Mouse (Mus musculus): ENCODE measurements around the gene Dnah5. TPM values are rescaled to one million over a fixed set of nuclear protein-coding genes. Genes with fewer than 3 reads are reported as not detected.
"Not testable (repeated sequence)": the region's sequence is repeated elsewhere in the genome, so short reads cannot be mapped to it uniquely, and the experiment has no call there.

The Dnah5 gene
- polyA plus RNA-seq, 1 experiment: 0.73 TPM

DNA sequence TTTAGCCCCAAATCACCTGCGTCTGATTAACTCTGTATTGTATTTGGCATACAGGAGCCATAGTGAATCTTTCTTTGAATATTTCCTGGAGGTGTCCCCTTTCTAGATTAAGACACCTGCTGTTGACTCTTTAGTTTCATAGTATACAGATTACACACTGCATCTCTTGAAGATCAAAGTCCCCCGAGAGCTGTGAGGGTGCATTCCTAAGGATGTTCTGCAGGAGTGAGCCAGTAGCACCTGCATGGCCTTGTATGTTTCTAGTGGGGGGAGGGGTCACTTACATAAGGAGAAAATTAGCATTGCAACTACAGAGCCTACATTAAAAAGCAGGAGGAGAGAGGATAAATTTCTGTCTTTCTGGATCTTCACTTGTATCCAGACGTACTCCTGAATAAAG lies 201.1 kb downstream of the Dnah5 start:
- Histone ChIP-seq H3K4me1 (ENCODE audit: control insufficient read depth, insufficient read depth, low read length) (no peaks in the 10 kb centered on the region), H3K27ac (ENCODE audit: insufficient read depth, low read length) (no peak overlapping the region), H3K4me3 (ENCODE audit: insufficient read depth, low read length) (no peak overlapping the region)
- TF ChIP-seq CTCF (IDR thresholded peaks at IDR 0.05; ENCODE audit: extremely low read depth, insufficient read depth, low read length) (no peak), POLR2A (IDR thresholded peaks at IDR 0.05; ENCODE audit: extremely low read depth, insufficient read depth, low read length) (no peak)

DNA sequence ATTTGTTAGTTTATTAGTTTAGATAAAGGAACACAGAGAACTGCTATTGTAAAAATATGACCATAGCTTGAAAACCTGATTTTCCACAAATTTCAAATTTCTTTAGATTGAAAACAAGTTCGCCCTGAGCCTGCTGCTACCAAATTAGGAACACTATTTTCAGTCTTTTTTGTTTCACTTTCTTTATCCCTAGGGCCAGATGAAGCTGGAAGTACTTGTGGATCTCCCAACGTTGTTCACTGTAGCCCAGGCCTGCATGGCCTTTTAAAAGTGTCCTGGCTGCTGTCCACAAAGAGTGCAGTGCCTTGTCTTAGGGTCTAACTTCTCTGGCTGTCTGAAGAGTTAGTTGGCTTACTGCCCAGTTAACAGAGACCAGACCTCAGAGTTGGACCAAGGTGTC lies 201.6 kb downstream of the Dnah5 start:
- Histone ChIP-seq H3K4me3 (ENCODE audit: insufficient read depth, low read length) (no peak overlapping the region), H3K4me1 (ENCODE audit: control insufficient read depth, insufficient read depth, low read length) (no peaks in the 10 kb centered on the region), H3K27ac (ENCODE audit: insufficient read depth, low read length) (no peak overlapping the region)
- TF ChIP-seq CTCF (IDR thresholded peaks at IDR 0.05; ENCODE audit: extremely low read depth, insufficient read depth, low read length): no peak
- no peak for TF ChIP-seq POLR2A (IDR thresholded peaks at IDR 0.05; ENCODE audit: extremely low read depth, insufficient read depth, low read length)

GRCm38 (mm10) chr15:28439702-28440101 lies 236.2 kb downstream of the Dnah5 start:
- no peak for TF ChIP-seq CTCF (IDR thresholded peaks at IDR 0.05; ENCODE audit: extremely low read depth, insufficient read depth, low read length)
- H3K27ac ChIP-seq (ENCODE audit: insufficient read depth, low read length): no peak overlapping the region
- no peaks in the 10 kb centered on the region for H3K4me1 ChIP-seq (ENCODE audit: control insufficient read depth, insufficient read depth, low read length)
- H3K4me3 ChIP-seq (ENCODE audit: insufficient read depth, low read length): no peak overlapping the region

- Histone ChIP-seq H3K4me1 (ENCODE audit: control insufficient read depth, insufficient read depth, low read length) (no peaks in the 10 kb centered on the region), H3K4me3 (ENCODE audit: insufficient read depth, low read length) (no peak overlapping the region), H3K27ac (ENCODE audit: insufficient read depth, low read length) (no peak overlapping the region)
- TF ChIP-seq POLR2A (IDR thresholded peaks at IDR 0.05; ENCODE audit: extremely low read depth, insufficient read depth, low read length): no peak
- TF ChIP-seq CTCF (IDR thresholded peaks at IDR 0.05; ENCODE audit: extremely low read depth, insufficient read depth, low read length): no peak
Observed at GRCm38 (mm10) chr15:28444494-28444893, 240.9 kb downstream of the Dnah5 start.

DNA sequence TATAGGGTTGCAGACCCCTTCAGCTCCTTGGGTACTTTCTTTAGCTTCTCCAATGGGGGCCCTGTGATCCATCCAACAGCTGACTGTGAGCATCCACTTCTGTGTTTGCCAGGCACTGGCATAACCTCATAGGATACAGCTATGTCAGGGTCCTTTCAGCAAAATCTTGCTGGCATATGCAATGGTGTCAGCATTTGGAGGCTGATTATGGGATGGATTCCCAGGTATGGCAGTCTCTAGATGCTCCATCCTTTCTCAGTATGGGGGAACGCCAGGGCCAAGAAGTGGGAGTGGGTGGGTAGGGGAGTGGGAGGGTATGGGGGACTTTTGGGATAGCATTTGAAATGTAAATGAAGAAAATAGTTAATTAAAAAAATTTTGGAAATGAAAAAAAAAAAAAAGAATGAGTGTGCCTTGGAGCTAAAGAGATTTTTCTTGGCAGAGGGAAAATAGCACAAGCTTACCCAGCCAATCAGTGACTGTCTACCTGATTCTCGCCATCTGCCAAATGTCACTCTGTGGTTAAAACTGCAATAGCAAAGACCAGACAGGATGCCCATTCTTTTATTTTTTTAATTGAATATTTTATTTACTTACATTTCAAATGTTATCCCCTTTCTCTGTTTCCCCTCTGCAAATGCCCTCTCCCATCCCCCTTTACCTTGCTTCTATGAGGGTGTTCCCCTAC lies 257.7 kb downstream of the Dnah5 start:
- H3K4me3 ChIP-seq (ENCODE audit: insufficient read depth, low read length); H3K4me1 ChIP-seq (ENCODE audit: control insufficient read depth, insufficient read depth, low read length); H3K27ac ChIP-seq (ENCODE audit: insufficient read depth, low read length): not testable (repeated sequence)

DNA sequence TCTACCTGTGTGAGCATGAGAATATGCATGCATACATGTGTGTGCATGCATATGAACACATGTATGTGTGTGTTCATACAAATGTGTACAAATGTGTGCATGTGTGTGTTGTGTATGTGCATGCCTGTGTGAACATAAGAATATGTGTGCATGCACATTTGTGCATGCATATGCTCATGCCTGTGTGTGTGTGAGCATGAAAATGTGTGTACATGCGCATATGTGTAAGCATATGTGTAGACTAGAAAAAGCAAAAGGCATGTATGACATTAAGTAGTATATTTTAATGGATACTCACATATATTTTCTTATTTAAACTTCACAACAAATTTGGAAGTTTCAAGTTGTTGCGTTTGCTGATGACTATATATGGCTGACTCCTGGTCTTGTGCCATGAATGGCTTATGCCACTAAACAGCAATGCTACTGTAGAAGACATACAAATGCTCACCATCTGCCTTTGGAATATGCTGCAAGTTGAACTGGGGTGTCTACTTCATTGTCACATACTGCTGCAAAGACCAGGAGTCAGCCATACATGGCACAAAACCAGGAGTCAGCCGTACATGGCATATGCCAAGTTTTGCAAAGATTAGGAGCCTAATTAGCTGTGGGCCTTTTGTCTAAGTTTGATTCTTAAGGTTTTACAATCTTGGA lies 263.2 kb downstream of the Dnah5 start:
- TF ChIP-seq CTCF (IDR thresholded peaks at IDR 0.05; ENCODE audit: extremely low read depth, insufficient read depth, low read length) (no peak), POLR2A (IDR thresholded peaks at IDR 0.05; ENCODE audit: extremely low read depth, insufficient read depth, low read length) (no peak)
- Histone ChIP-seq H3K4me3 (ENCODE audit: insufficient read depth, low read length) (no peak overlapping the region), H3K4me1 (ENCODE audit: control insufficient read depth, insufficient read depth, low read length) (no peaks in the 10 kb centered on the region), H3K27ac (ENCODE audit: insufficient read depth, low read length) (no peak overlapping the region)

DNA sequence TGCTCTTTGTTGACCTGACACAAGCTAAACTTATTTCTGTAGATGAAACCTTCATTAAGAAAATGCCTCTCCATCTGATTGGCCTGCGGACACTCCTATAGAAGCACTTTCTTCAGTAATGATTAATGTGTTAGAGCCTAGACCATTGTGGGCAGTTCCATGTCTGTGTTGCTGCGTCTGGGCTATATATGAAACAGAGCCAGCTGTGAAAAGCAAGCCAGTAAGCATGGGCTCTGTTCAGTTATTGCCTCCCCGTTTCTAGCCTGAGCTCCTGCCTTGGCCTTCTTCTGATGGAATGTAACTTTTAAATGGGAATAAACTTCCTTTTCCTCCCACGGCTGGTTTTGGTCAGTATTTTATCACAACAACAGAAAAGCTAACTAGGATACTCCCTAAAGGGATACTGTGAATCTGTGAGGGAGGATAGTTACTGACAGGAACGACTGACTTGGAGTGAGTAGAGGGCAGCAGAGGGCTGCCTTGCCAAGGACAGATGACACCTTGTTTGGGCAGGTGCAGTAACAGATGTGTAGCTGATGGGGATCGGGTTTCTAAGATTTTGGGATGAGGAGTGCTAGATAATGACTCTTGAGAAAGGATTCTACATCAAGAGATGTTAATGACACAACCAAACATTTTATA lies 270.3 kb downstream of the Dnah5 start:
- H3K4me1 ChIP-seq (ENCODE audit: control insufficient read depth, insufficient read depth, low read length): no peaks in the 10 kb centered on the region
- no peak overlapping the region for H3K4me3 ChIP-seq (ENCODE audit: insufficient read depth, low read length)
- no peak overlapping the region for H3K27ac ChIP-seq (ENCODE audit: insufficient read depth, low read length)
- TF ChIP-seq POLR2A (IDR thresholded peaks at IDR 0.05; ENCODE audit: extremely low read depth, insufficient read depth, low read length): no peak
- no peak for TF ChIP-seq CTCF (IDR thresholded peaks at IDR 0.05; ENCODE audit: extremely low read depth, insufficient read depth, low read length)

GRCm38 (mm10) chr15:28502820-28503219 lies 299.3 kb downstream of the Dnah5 start:
- no peak overlapping the region for H3K27ac ChIP-seq (ENCODE audit: insufficient read depth, low read length)
- H3K4me1 ChIP-seq (ENCODE audit: control insufficient read depth, insufficient read depth, low read length): no peaks in the 10 kb centered on the region
- H3K4me3 ChIP-seq (ENCODE audit: insufficient read depth, low read length): no peak overlapping the region
- no peak for TF ChIP-seq POLR2A (IDR thresholded peaks at IDR 0.05; ENCODE audit: extremely low read depth, insufficient read depth, low read length)
- TF ChIP-seq CTCF (IDR thresholded peaks at IDR 0.05; ENCODE audit: extremely low read depth, insufficient read depth, low read length): no peak

GRCm38 (mm10) chr15:28515176-28515575 lies 311.6 kb downstream of the Dnah5 start:
- H3K27ac ChIP-seq (ENCODE audit: insufficient read depth, low read length): no peak overlapping the region
- no peak overlapping the region for H3K4me3 ChIP-seq (ENCODE audit: insufficient read depth, low read length)
- H3K4me1 ChIP-seq (ENCODE audit: control insufficient read depth, insufficient read depth, low read length): no peaks in the 10 kb centered on the region
- TF ChIP-seq POLR2A (IDR thresholded peaks at IDR 0.05; ENCODE audit: extremely low read depth, insufficient read depth, low read length) (no peak), CTCF (IDR thresholded peaks at IDR 0.05; ENCODE audit: extremely low read depth, insufficient read depth, low read length) (no peak)

Other genes starting within 250 kb of the Dnah5 start
- gene Trio, start 177.9 kb upstream of the Dnah5 start, polyA plus RNA-seq (2012; rRNA removed): 149 and 167 TPM in 2 replicates

Data from cortical plate, adult 2 months (tissue).